Mouse (Mus musculus) layer of hippocampus, postnatal 10 days (tissue): ENCODE measurements around the gene Pgd. TPM values are rescaled to one million over a fixed set of nuclear protein-coding genes. Genes with fewer than 3 reads are reported as not detected.
"Not testable (repeated sequence)": the region's sequence is repeated elsewhere in the genome, so short reads cannot be mapped to it uniquely, and the experiment has no call there.

ENCODE experiments used
- DNase-seq, 2 experiments: peaks; one replicate each; pipeline ENCODE4 v3.0.0; 2021; ENCODE audit warnings: low spot score in 2 of 2
- total RNA-seq, 2 experiments: library from RNA; stranded (reverse); gene quantifications; 2 replicates each; pipeline ENCODE4 v1.2.3; 2021

Gene Pgd
- total RNA-seq, 2 experiments from 2014 or later: 52.0 to 52.1 TPM

GRCm38 (mm10) chr4:149169926-149170325 is 3.4 kb upstream of the Pgd start:
- not testable (repeated sequence) for DNase-seq

DNA sequence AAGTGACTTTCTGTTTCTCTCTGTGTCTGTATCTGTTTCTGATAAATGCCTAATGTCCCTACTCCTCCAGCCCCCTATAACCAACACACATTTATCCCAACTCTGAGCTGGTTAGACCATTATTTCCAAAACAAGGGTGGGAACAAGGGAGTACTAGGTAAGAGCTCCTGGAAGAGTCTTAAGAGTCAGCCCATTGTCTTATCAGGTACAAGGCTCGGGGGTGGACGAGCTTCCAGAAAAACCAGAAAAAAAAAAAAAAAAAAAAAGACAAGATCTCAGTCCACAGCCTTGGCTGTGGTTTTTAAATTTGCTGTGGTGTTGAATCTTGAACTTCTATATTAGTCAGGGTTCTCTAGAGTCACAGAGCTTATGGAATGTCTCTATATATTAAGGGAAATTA is 1.4 kb upstream of the Pgd start:
- DNase-seq: no peak

GRCm38 (mm10) chr4:149166957-149167611 is 513 bp upstream of the Pgd start:
- DNase-seq: peak; percentile 30 to 51

DNA sequence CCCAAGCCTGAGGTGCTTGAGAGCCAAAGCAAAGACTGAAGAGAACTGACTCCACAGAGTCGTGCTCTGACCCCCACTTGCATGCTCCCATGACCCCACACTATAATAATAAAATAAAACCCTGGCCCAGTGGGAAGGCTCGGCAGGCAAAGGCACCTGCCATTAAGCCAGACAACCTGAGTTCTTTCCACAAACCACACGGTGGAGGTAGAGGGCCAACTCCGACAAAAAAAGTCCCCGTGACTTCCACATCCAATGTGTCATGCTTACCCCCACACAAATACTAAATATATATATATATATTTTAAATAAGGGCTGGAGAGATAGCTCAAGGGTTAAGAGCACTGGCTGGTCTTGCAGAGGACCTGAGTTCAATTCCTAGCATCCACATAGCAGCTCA is 2.4 kb downstream of the Pgd start:
- no peak for DNase-seq

DNA sequence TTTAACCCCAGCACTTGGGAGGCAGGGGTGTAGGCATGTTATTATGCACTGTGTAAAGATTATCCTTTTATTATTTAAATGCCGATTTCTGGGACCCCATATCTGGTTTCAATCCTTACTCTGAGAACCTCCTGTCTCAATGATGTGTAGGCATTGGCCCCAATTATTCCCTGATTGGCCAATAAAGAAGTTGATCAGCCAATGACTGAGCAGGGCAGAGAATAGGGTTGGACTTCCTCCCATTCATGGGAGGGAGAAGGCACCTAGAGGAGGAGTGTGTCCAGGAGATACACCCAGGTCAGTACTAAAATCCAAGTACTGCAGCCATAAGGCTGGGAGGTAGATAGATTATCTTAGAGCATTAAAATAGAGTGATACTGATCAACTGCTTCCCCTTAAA is 3.4 kb downstream of the Pgd start:
- DNase-seq: no peak

DNA sequence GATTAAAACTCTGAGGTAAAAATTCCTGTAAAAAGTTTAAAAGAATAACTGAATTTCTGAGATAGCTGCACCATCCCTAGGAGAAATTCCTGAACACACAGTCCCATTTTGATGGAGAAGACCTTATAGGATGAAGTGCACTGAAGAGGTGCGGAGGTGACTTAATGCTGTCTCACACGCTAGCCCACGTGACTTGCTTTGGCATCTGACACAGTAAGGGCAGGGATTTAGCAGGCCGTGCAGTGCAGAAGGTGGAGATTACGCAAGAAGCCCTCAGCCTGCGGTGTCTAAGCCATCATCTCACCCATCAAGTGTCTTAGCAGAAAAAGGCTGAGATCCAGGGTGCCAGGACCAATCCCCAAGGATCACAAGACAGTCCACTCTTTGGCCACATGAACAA is 5.4 kb downstream of the Pgd start:
- no peak for DNase-seq

DNA sequence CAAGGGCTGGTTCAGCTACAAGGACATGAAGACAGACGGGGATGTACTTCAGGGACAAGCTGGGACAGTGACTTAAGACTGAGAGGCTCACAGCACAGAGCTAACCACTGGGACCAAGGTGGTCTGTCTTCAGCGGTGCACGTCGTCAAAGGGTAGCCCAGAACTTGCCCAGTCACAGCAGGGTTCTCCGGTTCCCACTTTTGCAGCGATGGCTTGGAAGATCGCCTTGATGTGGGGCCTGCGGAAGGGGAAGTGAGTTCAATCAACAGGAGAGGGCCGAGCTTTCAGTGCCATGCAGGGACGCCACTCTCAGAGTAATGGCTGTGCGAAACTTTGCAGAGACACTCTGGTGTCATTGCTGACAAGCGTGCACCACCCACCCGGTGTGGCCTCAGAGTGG is 6.7 kb downstream of the Pgd start:
- no peak for DNase-seq

DNA sequence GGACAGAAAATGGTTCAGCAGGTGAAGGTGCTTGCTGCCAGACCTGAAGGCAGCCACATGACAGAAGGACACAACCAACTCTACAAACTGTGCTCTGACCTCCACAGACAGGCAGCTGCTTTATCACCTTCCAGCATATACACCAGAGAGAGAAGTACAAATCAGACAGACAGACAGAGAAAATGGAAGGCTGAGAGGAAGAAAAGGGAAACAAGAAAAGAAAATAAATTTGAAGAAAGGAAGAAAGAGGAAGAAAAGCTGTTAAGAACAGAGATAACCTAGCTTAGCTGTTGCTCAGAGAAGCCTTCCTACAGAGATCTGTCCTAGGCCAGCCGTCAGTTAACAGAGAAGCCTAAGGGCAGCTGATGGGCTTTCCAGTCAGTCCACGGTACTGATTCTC is 7.4 kb downstream of the Pgd start:
- DNase-seq: no peak

DNA sequence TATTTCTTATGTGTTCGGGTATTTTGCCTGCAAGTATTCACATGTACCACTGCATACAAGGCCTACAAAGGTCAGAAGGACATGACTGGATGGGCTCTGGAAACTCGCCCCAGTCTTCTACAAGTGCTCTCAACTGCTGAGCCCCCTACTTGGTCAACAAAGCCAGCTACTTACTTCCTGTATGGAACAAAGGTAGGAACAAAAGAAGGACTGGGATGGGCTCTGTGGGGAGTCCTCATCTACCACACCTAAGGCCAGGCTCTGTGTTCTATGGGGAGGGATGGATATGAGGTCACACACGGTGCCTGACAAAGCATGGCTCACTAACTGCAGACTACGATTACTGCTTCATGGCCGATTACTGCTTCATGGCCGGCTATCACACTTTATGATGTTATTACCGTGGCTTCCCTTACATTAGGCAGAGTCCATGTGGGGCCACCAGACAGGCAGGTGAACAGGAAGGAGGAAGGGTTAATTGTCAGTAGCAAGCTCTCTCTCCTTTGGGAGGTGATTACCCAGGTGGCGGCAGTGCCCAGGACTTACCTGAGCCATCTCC is 9.1 kb downstream of the Pgd start:
- no peak for DNase-seq

DNA sequence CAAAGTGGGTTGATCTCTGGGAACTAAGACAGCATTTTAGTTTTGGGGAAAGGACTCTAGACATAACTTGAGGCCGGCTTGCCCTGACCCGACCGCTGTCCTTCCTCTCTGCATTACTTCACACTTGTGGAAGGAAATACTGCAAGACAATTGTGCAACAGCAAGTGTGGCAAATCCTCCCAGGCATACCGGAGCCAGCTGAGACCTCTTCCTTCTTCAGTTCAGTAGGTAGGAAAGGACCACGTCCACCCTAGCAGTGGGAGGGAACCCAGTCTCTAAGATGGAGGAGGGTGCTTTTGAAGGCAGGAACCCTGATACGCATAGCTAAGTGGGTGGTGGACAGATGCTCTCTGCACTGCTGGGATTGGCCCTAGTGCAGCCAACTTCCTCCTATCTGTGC is 10.9 kb downstream of the Pgd start:
- no peak for DNase-seq

- no peak for DNase-seq
Measured at GRCm38 (mm10) chr4:149154859-149155258, 11.7 kb downstream of the Pgd start.

DNA sequence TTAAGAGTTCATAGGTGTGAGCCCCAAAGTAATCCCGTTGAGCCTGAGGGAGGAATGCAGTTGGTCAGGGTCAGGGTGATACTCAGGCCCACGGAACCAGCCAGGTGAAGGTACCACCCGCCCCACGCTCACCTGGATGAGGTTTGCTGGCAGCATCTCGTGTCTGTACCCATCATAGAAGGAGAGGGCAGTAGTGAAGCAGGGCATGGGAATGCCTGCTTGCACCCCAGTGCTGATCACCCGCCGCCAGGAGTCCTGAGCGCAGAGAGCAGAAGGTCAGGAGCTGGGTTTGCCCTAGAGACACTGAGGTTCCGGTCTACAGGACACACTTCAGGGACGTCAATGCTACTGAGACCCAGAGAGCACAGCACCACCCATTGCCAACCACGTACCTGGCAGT is 15.8 kb downstream of the Pgd start:
- no peak for DNase-seq

GRCm38 (mm10) chr4:149150256-149150655 is 16.3 kb downstream of the Pgd start:
- no peak for DNase-seq

GRCm38 (mm10) chr4:149149611-149150010 is 17.0 kb downstream of the Pgd start:
- no peak for DNase-seq

DNA sequence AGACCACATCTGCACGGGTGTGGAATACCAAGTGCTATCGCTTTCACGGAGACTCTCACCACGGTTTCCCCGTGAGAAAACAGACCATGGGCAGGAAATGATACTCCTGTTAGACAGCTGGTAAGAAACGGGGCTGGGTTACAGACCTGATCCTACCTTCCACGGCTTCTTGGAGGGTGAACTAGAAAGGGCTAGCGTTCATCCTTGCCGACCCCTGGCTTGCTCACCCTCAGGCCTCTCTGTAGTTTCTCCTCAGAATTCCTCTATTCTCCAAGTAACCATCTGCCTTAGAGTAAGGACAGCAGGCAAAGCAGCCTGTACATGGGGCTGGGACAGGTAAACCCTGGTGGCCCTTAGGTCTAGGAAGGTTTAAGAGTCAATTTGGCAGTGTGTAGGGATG is 17.4 kb downstream of the Pgd start:
- no peak for DNase-seq

- no peak for DNase-seq
Measured at GRCm38 (mm10) chr4:149148084-149148483, 18.5 kb downstream of the Pgd start.

- DNase-seq: no peak
Measured at GRCm38 (mm10) chr4:149147528-149147927, 19.0 kb downstream of the Pgd start.

DNA sequence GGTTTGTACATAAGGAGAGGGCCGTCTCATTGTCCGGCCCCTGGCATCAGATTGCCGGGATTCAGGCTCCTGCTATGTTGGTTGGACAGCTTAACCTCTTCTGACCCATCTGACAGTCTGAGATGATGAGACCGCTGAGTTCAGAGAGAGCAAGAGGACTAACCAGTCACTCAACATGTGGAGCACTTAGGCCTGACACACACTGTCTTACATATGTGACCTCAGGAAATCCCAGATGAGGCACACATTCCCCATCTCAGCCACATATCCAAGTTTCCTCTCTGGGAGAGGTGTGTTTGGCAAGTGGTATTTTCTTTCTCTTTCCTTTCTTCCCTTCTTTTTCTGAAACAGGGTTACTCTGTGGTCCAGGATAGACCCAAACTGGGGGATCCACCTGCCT is 21.4 kb downstream of the Pgd start:
- DNase-seq: no peak

- peak; percentile 88 for DNase-seq
Measured at GRCm38 (mm10) chr4:149144459-149144858, 22.1 kb downstream of the Pgd start.

GRCm38 (mm10) chr4:149143594-149143993 is 23.0 kb downstream of the Pgd start:
- no peak for DNase-seq

- no peak for DNase-seq
Measured at GRCm38 (mm10) chr4:149138515-149138914, 28.1 kb downstream of the Pgd start.

GRCm38 (mm10) chr4:149136982-149137770 is 29.4 kb downstream of the Pgd start, which contains the start of gene Cenps:
TSS of gene Cenps (minus strand) at chr4:149137629.
- peak; percentile 91 to 94 for DNase-seq
